Mouse (Mus musculus): ENCODE results near the gene Runx2. TPM values are rescaled to one million over a fixed set of nuclear protein-coding genes. Genes with fewer than 3 reads are reported as not detected.

The Runx2 gene
- total RNA-seq, 1 experiment: 0.71 TPM

DNA sequence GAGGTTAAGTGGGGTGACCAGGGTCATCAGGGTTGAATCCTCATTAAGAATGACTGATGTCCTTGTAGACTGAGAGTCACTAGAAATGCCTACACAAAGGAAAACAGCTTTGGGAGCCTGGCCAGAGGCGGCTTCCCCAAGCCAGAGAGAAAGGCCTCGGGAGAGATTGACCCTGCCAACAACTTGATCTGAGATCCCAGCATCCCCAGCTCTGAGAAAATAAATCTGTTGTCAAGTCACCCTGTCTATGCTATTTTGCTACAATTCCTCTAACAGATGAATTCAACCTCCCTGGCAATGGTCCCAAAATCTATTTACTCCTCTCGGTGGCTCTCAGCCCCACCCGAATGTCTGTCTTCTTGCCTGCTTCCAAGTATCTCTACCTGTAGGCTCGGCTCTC lies 291.7 kb downstream of the Runx2 start:
- Histone ChIP-seq H3K27ac (ENCODE audit: insufficient read depth, low read depth, low read length, poor library complexity, severe bottlenecking) (no peak overlapping the region), H3K9me3 (ENCODE audit: control insufficient read depth, insufficient read depth, low read depth, low read length) (no peaks in the 10 kb centered on the region), H3K36me3 (ENCODE audit: control insufficient read depth, insufficient read depth, low read length, poor library complexity, severe bottlenecking) (no peaks in the 10 kb centered on the region), H3K4me3 (ENCODE audit: insufficient read depth in 1 of 2, low read depth in 1 of 2, low read length in 2 of 2, poor library complexity in 1 of 2, severe bottlenecking in 1 of 2) (no peak overlapping the region), H3K4me1 (ENCODE audit: control insufficient read depth in 2 of 2, insufficient read depth in 2 of 2, low read length in 2 of 2, poor library complexity in 1 of 2) (no peaks in the 10 kb centered on the region), H3K9ac (ENCODE audit: insufficient read depth, low read depth, low read length, poor library complexity, severe bottlenecking) (no peak overlapping the region)
- no peak for DNase-seq (ENCODE audit: low read depth, low spot score)
- TF ChIP-seq ZNF384 (IDR thresholded peaks at IDR 0.05; ENCODE audit: low read depth, low read length): no peak
- in situ Hi-C loops (cut with MboI; ENCODE audit: low sequenced_read_pairs in 2 of 2, unreplicated experiment in 2 of 2): no loop called here

DNA sequence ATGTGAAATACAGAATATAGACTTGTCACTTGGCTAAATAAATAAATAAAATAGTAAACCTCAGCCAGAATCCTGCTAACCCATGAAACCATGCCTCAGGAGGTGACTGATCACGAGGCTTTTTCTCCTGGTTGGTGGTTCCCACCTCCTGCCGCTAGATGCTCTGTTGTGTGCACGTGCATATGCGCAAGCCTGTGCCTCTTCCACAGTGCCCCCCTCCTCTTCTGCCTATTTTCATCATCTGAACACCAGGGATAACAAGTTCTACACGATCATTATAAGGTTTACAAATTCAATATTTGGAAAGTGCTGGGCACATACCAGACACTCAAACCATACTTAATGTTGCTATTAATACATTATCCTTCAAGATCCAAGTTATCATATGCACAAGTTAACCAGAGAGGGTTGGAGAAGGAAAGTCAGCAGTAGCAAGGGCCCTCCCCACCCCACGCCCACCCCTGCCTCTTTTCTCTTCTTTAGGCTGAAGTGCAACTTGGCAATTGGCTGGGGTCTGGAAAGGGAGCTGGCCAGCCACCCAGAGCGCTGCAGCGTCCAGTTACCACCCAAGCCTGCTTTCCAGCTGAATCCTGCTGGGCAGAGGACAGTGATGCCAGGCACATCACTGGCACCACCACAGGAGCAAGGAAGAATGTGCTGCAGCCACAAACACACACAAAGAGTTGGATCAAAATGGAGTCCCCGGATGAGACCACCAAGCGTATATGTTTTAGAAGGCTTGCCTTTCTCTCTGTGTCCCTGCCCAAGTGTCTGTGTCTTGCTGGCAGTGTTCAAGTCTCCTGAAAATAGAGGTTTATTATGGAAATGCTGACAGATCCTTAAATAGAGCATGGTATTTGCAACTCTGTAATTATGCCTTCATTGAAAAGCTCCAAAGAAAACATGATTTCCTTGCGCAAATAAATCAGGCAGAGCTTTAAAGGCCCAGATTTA lies 294.2 kb downstream of the Runx2 start:
- no peak overlapping the region for H3K4me3 ChIP-seq (ENCODE audit: insufficient read depth in 1 of 2, low read depth in 1 of 2, low read length in 2 of 2, poor library complexity in 1 of 2, severe bottlenecking in 1 of 2)
- TF ChIP-seq MAFK (IDR thresholded peaks at IDR 0.05; ENCODE audit: insufficient read depth, low read depth, low read length) (no peak), CHD2 (IDR thresholded peaks at IDR 0.05; ENCODE audit: low read depth, low read length) (no peak), ZC3H11A (IDR thresholded peaks at IDR 0.05; ENCODE audit: borderline replicate concordance, low read depth, low read length) (no peak), HCFC1 (IDR thresholded peaks at IDR 0.05; ENCODE audit: borderline replicate concordance, insufficient read depth, low read length) (no peak), ZNF384 (IDR thresholded peaks at IDR 0.05; ENCODE audit: low read depth, low read length) (no peak)
- no peak overlapping the region for H3K9ac ChIP-seq (ENCODE audit: insufficient read depth, low read depth, low read length, poor library complexity, severe bottlenecking)
- in situ Hi-C loops (cut with MboI; ENCODE audit: low sequenced_read_pairs in 2 of 2, unreplicated experiment in 2 of 2): no loop called here
- H3K36me3 ChIP-seq (ENCODE audit: control insufficient read depth, insufficient read depth, low read length, poor library complexity, severe bottlenecking): no peaks in the 10 kb centered on the region
- no peaks in the 10 kb centered on the region for H3K4me1 ChIP-seq (ENCODE audit: control insufficient read depth in 2 of 2, insufficient read depth in 2 of 2, low read length in 2 of 2, poor library complexity in 1 of 2)
- no peaks in the 10 kb centered on the region for H3K9me3 ChIP-seq (ENCODE audit: control insufficient read depth, insufficient read depth, low read depth, low read length)
- no peak overlapping the region for H3K27ac ChIP-seq (ENCODE audit: insufficient read depth, low read depth, low read length, poor library complexity, severe bottlenecking)
- no peak for DNase-seq (ENCODE audit: low read depth, low spot score)

DNA sequence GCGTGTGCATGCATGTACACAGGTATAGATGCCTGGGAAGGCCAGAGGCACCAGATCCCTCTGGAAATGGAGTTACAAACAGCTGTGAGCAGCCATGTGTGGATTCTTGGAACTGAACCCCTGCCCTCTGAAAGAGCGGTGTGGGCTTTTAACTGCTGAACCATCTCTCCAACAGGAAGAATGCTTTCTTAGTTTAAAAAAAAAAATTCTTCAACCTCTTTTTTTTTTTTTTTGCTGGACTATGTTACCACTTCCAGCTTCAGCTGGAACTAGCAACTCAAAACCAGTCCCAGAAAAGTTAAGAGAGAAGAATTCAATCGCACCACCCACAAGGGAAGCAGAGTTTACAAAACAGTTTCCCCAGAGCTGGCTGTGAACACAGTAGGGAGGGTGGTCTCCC lies 295.2 kb downstream of the Runx2 start:
- H3K4me1 ChIP-seq (ENCODE audit: control insufficient read depth in 2 of 2, insufficient read depth in 2 of 2, low read length in 2 of 2, poor library complexity in 1 of 2): no peaks in the 10 kb centered on the region
- H3K4me3 ChIP-seq (ENCODE audit: insufficient read depth in 1 of 2, low read depth in 1 of 2, low read length in 2 of 2, poor library complexity in 1 of 2, severe bottlenecking in 1 of 2): no peak overlapping the region
- no peaks in the 10 kb centered on the region for H3K36me3 ChIP-seq (ENCODE audit: control insufficient read depth, insufficient read depth, low read length, poor library complexity, severe bottlenecking)
- H3K27ac ChIP-seq (ENCODE audit: insufficient read depth, low read depth, low read length, poor library complexity, severe bottlenecking): no peak overlapping the region
- TF ChIP-seq HCFC1 (IDR thresholded peaks at IDR 0.05; ENCODE audit: borderline replicate concordance, insufficient read depth, low read length): no peak
- no peak for TF ChIP-seq ZC3H11A (IDR thresholded peaks at IDR 0.05; ENCODE audit: borderline replicate concordance, low read depth, low read length)
- no peak for TF ChIP-seq MAFK (IDR thresholded peaks at IDR 0.05; ENCODE audit: insufficient read depth, low read depth, low read length)
- no peak for TF ChIP-seq CHD2 (IDR thresholded peaks at IDR 0.05; ENCODE audit: low read depth, low read length)
- no peak for TF ChIP-seq ZNF384 (IDR thresholded peaks at IDR 0.05; ENCODE audit: low read depth, low read length)
- no peak overlapping the region for H3K9ac ChIP-seq (ENCODE audit: insufficient read depth, low read depth, low read length, poor library complexity, severe bottlenecking)
- in situ Hi-C loops (cut with MboI; ENCODE audit: low sequenced_read_pairs in 2 of 2, unreplicated experiment in 2 of 2): no loop called here
- H3K9me3 ChIP-seq (ENCODE audit: control insufficient read depth, insufficient read depth, low read depth, low read length): no peaks in the 10 kb centered on the region
- no peak for DNase-seq (ENCODE audit: low read depth, low spot score)

DNA sequence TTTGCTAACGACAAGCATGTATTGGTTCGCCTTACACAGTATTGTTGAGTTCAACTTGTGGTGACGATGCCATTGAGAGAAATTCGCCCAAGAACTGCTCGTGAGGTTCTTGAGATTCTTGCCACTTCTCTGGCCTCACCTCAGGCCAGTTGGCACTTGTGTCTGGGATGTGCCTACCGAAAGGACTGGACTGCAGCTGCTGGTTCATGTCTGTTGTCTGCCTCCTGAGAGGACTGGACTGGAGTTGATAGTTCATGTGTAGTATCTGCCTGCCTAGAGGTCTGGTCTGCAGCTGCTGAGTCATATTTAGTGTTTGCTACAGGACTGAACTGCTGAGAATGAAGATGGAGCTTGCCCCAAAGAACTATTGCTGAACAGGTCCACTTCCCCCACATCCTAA lies 296.4 kb downstream of the Runx2 start:
- Histone ChIP-seq H3K27ac (ENCODE audit: insufficient read depth, low read depth, low read length, poor library complexity, severe bottlenecking) (no peak overlapping the region), H3K4me3 (ENCODE audit: insufficient read depth in 1 of 2, low read depth in 1 of 2, low read length in 2 of 2, poor library complexity in 1 of 2, severe bottlenecking in 1 of 2) (no peak overlapping the region), H3K9me3 (ENCODE audit: control insufficient read depth, insufficient read depth, low read depth, low read length) (no peaks in the 10 kb centered on the region), H3K4me1 (ENCODE audit: control insufficient read depth in 2 of 2, insufficient read depth in 2 of 2, low read length in 2 of 2, poor library complexity in 1 of 2) (no peaks in the 10 kb centered on the region), H3K36me3 (ENCODE audit: control insufficient read depth, insufficient read depth, low read length, poor library complexity, severe bottlenecking) (no peaks in the 10 kb centered on the region), H3K9ac (ENCODE audit: insufficient read depth, low read depth, low read length, poor library complexity, severe bottlenecking) (no peak overlapping the region)
- in situ Hi-C loops (cut with MboI; ENCODE audit: low sequenced_read_pairs in 2 of 2, unreplicated experiment in 2 of 2): no loop called here
- no peak for TF ChIP-seq ZC3H11A (IDR thresholded peaks at IDR 0.05; ENCODE audit: borderline replicate concordance, low read depth, low read length)
- no peak for TF ChIP-seq MAFK (IDR thresholded peaks at IDR 0.05; ENCODE audit: insufficient read depth, low read depth, low read length)
- no peak for TF ChIP-seq HCFC1 (IDR thresholded peaks at IDR 0.05; ENCODE audit: borderline replicate concordance, insufficient read depth, low read length)
- TF ChIP-seq CHD2 (IDR thresholded peaks at IDR 0.05; ENCODE audit: low read depth, low read length): no peak
- DNase-seq (ENCODE audit: low read depth, low spot score): no peak

All from ES-E14 (cell line).